Mouse (Mus musculus): ENCODE results near the gene 4930522H14Rik.
A peak's percentile ranks its signal among the peaks of the same experiment; 100 is the strongest.

The 4930522H14Rik gene

GRCm38 (mm10) chr4:109531111-109531510, at the start of gene 4930522H14Rik:
Gene 4930522H14Rik, minus strand, starts transcription at chr4:109531297.
- DNase-seq (ENCODE audit: low spot score), result no peak

- no peak for DNase-seq (ENCODE audit: low spot score)
Observed at GRCm38 (mm10) chr4:109578356-109578755, 47.3 kb upstream of the 4930522H14Rik start.

- DNase-seq (ENCODE audit: low spot score), result no peak
Observed at GRCm38 (mm10) chr4:109576933-109577332, 45.8 kb upstream of the 4930522H14Rik start.

GRCm38 (mm10) chr4:109574845-109575244, 43.7 kb upstream of the 4930522H14Rik start:
- no peak for DNase-seq (ENCODE audit: low spot score)

GRCm38 (mm10) chr4:109574331-109574730, 43.2 kb upstream of the 4930522H14Rik start:
- no peak for DNase-seq (ENCODE audit: low spot score)

GRCm38 (mm10) chr4:109572632-109573031, 41.5 kb upstream of the 4930522H14Rik start:
- no peak for DNase-seq (ENCODE audit: low spot score)

- DNase-seq (ENCODE audit: low spot score), result peak; percentile 9
Observed at GRCm38 (mm10) chr4:109569421-109569820, 38.3 kb upstream of the 4930522H14Rik start.

GRCm38 (mm10) chr4:109568959-109569358, 37.9 kb upstream of the 4930522H14Rik start:
- DNase-seq (ENCODE audit: low spot score), result no peak

- no peak for DNase-seq (ENCODE audit: low spot score)
Observed at GRCm38 (mm10) chr4:109564711-109565110, 33.6 kb upstream of the 4930522H14Rik start.

- DNase-seq (ENCODE audit: low spot score), result peak; percentile 1
Observed at GRCm38 (mm10) chr4:109550338-109551150, 19.4 kb upstream of the 4930522H14Rik start.

- no peak for DNase-seq (ENCODE audit: low spot score)
Observed at GRCm38 (mm10) chr4:109547306-109547705, 16.2 kb upstream of the 4930522H14Rik start.

- DNase-seq (ENCODE audit: low spot score), result no peak
Observed at GRCm38 (mm10) chr4:109546538-109546937, 15.4 kb upstream of the 4930522H14Rik start.

- DNase-seq (ENCODE audit: low spot score), result no peak
Observed at GRCm38 (mm10) chr4:109530245-109530816, 766 bp downstream of the 4930522H14Rik start.

- DNase-seq (ENCODE audit: low spot score), result peak; percentile 18
Observed at GRCm38 (mm10) chr4:109504885-109505284, 26.2 kb downstream of the 4930522H14Rik start.

- no peak for DNase-seq (ENCODE audit: low spot score)
Observed at GRCm38 (mm10) chr4:109498476-109498875, 32.6 kb downstream of the 4930522H14Rik start.

GRCm38 (mm10) chr4:109493581-109493980, 37.5 kb downstream of the 4930522H14Rik start:
- no peak for DNase-seq (ENCODE audit: low spot score)

- DNase-seq (ENCODE audit: low spot score), result no peak
Observed at GRCm38 (mm10) chr4:109488812-109489211, 42.3 kb downstream of the 4930522H14Rik start.

GRCm38 (mm10) chr4:109484621-109485020, 46.5 kb downstream of the 4930522H14Rik start, which contains the start of gene Rnf11:
Gene Rnf11, minus strand, starts transcription at chr4:109484728.
- DNase-seq (ENCODE audit: low spot score), result no peak

- DNase-seq (ENCODE audit: low spot score), result no peak
Observed at GRCm38 (mm10) chr4:109482701-109483100, 48.4 kb downstream of the 4930522H14Rik start.

GRCm38 (mm10) chr4:109481424-109481823, 49.7 kb downstream of the 4930522H14Rik start:
- no peak for DNase-seq (ENCODE audit: low spot score)

- DNase-seq (ENCODE audit: low spot score), result no peak
Observed at GRCm38 (mm10) chr4:109477454-109477853, 53.6 kb downstream of the 4930522H14Rik start.

- peak; percentile 69 for DNase-seq (ENCODE audit: low spot score)
Observed at GRCm38 (mm10) chr4:109476554-109477014, 54.5 kb downstream of the 4930522H14Rik start.

All from layer of hippocampus, adult 9-10 months (tissue).